Mouse (Mus musculus): ENCODE results near the gene Pla2g2e. TPM values are rescaled to one million over a fixed set of nuclear protein-coding genes. Genes with fewer than 3 reads are reported as not detected.

Gene Pla2g2e
- 0.30 and 0.48 TPM in 2 replicates for polyA plus RNA-seq (2015; fragmentation: Nextera tagmentation; extraction: Ambion mirVana)

GRCm38 (mm10) chr4:138877731-138878130 is at the start of gene Pla2g2e:
Gene Pla2g2e (plus strand): TSS chr4:138877942.
- H3K4me1 ChIP-seq: peaks cover 23% of the 10 kb centered on the region
- WGBS: 64% methylated on average over 4 of the region's 4 CpGs
- H3K27me3 ChIP-seq: peaks cover 18% of the 10 kb centered on the region
- no peaks in the 10 kb centered on the region for H3K36me3 ChIP-seq
- no peak within 1 kb of the TSS for H3K9ac ChIP-seq
- H3K4me3 ChIP-seq (replicated peaks): no peak within 1 kb of the TSS
- no peak within 1 kb of the TSS for H3K27ac ChIP-seq
- no peaks in the 10 kb centered on the region for H3K9me3 ChIP-seq (replicated peaks)
- no peak within 1 kb of the TSS for H3K4me2 ChIP-seq
- ATAC-seq (replicated peaks; ENCODE audit: low FRiP score): no peak

DNA sequence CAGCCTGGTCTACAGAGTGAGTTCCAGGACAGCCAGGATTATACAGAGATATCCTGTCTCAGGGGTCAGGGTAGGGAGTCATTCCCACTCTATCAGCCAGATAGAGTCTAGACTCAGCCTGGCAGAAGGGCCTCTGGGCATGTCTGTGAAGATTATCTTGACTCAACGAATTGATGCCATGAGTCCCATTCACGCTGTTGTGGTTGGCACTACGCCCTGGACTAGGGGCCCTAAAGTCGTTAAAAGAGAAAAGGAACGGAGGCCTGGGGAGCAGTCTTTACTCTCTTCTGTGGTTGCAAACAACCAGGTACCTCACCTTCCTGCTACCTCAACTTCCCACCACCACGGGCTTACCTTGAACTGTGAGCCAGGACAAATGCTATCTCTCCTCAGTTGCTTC is 37.9 kb upstream of the Pla2g2e start:
- no peaks in the 10 kb centered on the region for H3K27me3 ChIP-seq
- no peak overlapping the region for H3K9ac ChIP-seq
- no peak overlapping the region for H3K4me3 ChIP-seq (replicated peaks)
- H3K36me3 ChIP-seq: no peaks in the 10 kb centered on the region
- WGBS: 86% methylated on average over 6 of the region's 6 CpGs
- no peak for ATAC-seq (replicated peaks; ENCODE audit: low FRiP score)
- no peak overlapping the region for H3K27ac ChIP-seq
- H3K9me3 ChIP-seq (replicated peaks): peaks cover 9% of the 10 kb centered on the region; the same call in 1 of the 2 replicates
- no peak overlapping the region for H3K4me2 ChIP-seq
- H3K4me1 ChIP-seq: no peaks in the 10 kb centered on the region

GRCm38 (mm10) chr4:138840726-138841125 is 37.0 kb upstream of the Pla2g2e start:
- H3K4me3 ChIP-seq (replicated peaks): no peak overlapping the region
- no peaks in the 10 kb centered on the region for H3K4me1 ChIP-seq
- ATAC-seq (replicated peaks; ENCODE audit: low FRiP score): no peak
- H3K36me3 ChIP-seq: no peaks in the 10 kb centered on the region
- peaks cover 9% of the 10 kb centered on the region; the same call in 1 of the 2 replicates for H3K9me3 ChIP-seq (replicated peaks)
- 80% methylated on average over 8 of the region's 8 CpGs for whole genome bisulfite sequencing
- no peak overlapping the region for H3K9ac ChIP-seq
- H3K27me3 ChIP-seq: no peaks in the 10 kb centered on the region
- H3K4me2 ChIP-seq: no peak overlapping the region
- H3K27ac ChIP-seq: no peak overlapping the region

- Histone ChIP-seq H3K9ac (no peak overlapping the region), H3K4me3 (replicated peaks) (no peak overlapping the region), H3K36me3 (no peaks in the 10 kb centered on the region), H3K4me2 (no peak overlapping the region), H3K27me3 (no peaks in the 10 kb centered on the region), H3K4me1 (no peaks in the 10 kb centered on the region), H3K9me3 (replicated peaks) (peaks cover 9% of the 10 kb centered on the region; the same call in 1 of the 2 replicates), H3K27ac (no peak overlapping the region)
- ATAC-seq (replicated peaks; ENCODE audit: low FRiP score): no peak
- WGBS: 80% methylated on average over 7 of the region's 7 CpGs
These were observed 36.4 kb upstream of the Pla2g2e start for GRCm38 (mm10) chr4:138841386-138841785.

DNA sequence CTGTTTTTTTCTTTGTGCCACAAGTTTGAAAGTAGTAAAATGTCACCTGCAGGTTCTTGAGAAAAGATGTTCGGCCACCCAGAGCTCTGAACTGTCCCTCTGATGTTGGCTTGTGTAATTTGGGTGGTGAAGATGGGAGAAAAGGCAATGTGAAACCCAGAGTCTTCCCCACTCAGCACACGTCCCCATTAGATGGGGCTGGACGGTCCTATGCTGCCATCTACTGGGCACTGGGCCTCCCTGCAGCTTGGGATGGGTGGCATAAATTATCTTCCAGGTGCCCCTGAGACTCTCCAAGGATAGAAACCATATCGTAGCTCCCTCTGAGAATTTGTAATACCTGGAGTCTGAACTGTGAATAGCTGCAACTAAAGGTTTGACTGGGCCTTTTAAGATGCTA is 26.3 kb upstream of the Pla2g2e start:
- Histone ChIP-seq H3K9ac (no peak overlapping the region), H3K4me1 (no peaks in the 10 kb centered on the region), H3K4me2 (no peak overlapping the region), H3K4me3 (replicated peaks) (no peak overlapping the region), H3K27me3 (0 out of 2 replicates have a peak, but pooled peaks cover 9% of the 10 kb centered on the region), H3K9me3 (replicated peaks) (no peaks in the 10 kb centered on the region), H3K36me3 (no peaks in the 10 kb centered on the region), H3K27ac (no peak overlapping the region)
- 3% methylated on average over 4 of the region's 4 CpGs for WGBS
- ATAC-seq (replicated peaks; ENCODE audit: low FRiP score): no peak

DNA sequence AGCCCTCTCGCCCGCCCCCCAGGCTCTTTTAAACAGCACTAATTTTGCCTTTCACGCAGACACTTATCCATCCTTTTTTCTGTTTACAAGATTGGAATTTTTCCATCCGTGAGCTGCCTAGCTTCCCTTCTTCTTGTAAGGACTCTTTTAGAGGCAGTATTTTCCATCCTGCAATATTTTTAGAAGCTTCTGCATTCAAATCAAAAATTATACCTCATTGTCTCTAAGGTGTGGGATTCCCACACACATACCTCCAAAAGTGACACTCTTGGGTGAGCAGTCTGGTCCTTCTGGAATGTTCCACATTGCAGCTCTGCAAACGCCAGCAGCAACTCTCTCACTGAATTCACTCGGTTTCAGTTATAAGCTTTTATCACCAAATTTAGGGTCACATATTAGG is 24.8 kb upstream of the Pla2g2e start:
- no peak for ATAC-seq (replicated peaks; ENCODE audit: low FRiP score)
- Histone ChIP-seq H3K36me3 (no peaks in the 10 kb centered on the region), H3K27me3 (0 out of 2 replicates have a peak, but pooled peaks cover 9% of the 10 kb centered on the region), H3K4me1 (no peaks in the 10 kb centered on the region), H3K27ac (no peak overlapping the region), H3K9me3 (replicated peaks) (no peaks in the 10 kb centered on the region), H3K4me3 (replicated peaks) (no peak overlapping the region), H3K9ac (no peak overlapping the region), H3K4me2 (no peak overlapping the region)
- WGBS: 78% methylated on average over 6 of the region's 6 CpGs

GRCm38 (mm10) chr4:138855092-138855632 is 22.6 kb upstream of the Pla2g2e start:
- Histone ChIP-seq H3K4me1 (peaks cover 14% of the 10 kb centered on the region), H3K9me3 (replicated peaks) (no peaks in the 10 kb centered on the region), H3K9ac (no peak overlapping the region), H3K27me3 (0 out of 2 replicates have a peak, but pooled peaks cover 3% of the 10 kb centered on the region), H3K27ac (no peak overlapping the region), H3K36me3 (no peaks in the 10 kb centered on the region), H3K4me2 (no peak overlapping the region), H3K4me3 (replicated peaks) (no peak overlapping the region)
- 86% methylated on average over 9 of the region's 9 CpGs for WGBS
- no peak for ATAC-seq (replicated peaks; ENCODE audit: low FRiP score)

GRCm38 (mm10) chr4:138856491-138856890 is 21.3 kb upstream of the Pla2g2e start:
- Histone ChIP-seq H3K4me3 (replicated peaks) (no peak overlapping the region), H3K9ac (no peak overlapping the region), H3K4me1 (peaks cover 15% of the 10 kb centered on the region), H3K36me3 (no peaks in the 10 kb centered on the region), H3K4me2 (no peak overlapping the region), H3K27me3 (no peaks in the 10 kb centered on the region), H3K27ac (no peak overlapping the region), H3K9me3 (replicated peaks) (no peaks in the 10 kb centered on the region)
- 23% methylated on average over 7 of the region's 7 CpGs for WGBS
- ATAC-seq (replicated peaks; ENCODE audit: low FRiP score): no peak

- Histone ChIP-seq H3K4me3 (replicated peaks) (no peak overlapping the region), H3K4me2 (no peak overlapping the region), H3K36me3 (no peaks in the 10 kb centered on the region), H3K4me1 (peaks cover 15% of the 10 kb centered on the region), H3K27ac (no peak overlapping the region), H3K27me3 (no peaks in the 10 kb centered on the region), H3K9me3 (replicated peaks) (no peaks in the 10 kb centered on the region), H3K9ac (no peak overlapping the region)
- no peak for ATAC-seq (replicated peaks; ENCODE audit: low FRiP score)
- WGBS: 85% methylated on average over 10 of the region's 10 CpGs
These were observed 20.2 kb upstream of the Pla2g2e start for GRCm38 (mm10) chr4:138857576-138857975.

GRCm38 (mm10) chr4:138858446-138858845 is 19.3 kb upstream of the Pla2g2e start:
- ATAC-seq (replicated peaks; ENCODE audit: low FRiP score): no peak
- no peak overlapping the region for H3K9ac ChIP-seq
- peaks cover 15% of the 10 kb centered on the region for H3K4me1 ChIP-seq
- WGBS: 84% methylated on average over 15 of the region's 15 CpGs
- no peak overlapping the region for H3K4me3 ChIP-seq (replicated peaks)
- H3K4me2 ChIP-seq: no peak overlapping the region
- no peaks in the 10 kb centered on the region for H3K27me3 ChIP-seq
- no peaks in the 10 kb centered on the region for H3K9me3 ChIP-seq (replicated peaks)
- H3K36me3 ChIP-seq: no peaks in the 10 kb centered on the region
- no peak overlapping the region for H3K27ac ChIP-seq

- Histone ChIP-seq H3K4me1 (peaks cover 15% of the 10 kb centered on the region), H3K27ac (no peak overlapping the region), H3K4me3 (replicated peaks) (peak overlapping the region; percentile 37), H3K9me3 (replicated peaks) (no peaks in the 10 kb centered on the region), H3K9ac (no peak overlapping the region), H3K4me2 (peak overlapping the region; percentile 63), H3K36me3 (no peaks in the 10 kb centered on the region), H3K27me3 (no peaks in the 10 kb centered on the region)
- 23% methylated on average over 9 of the region's 9 CpGs for WGBS
- ATAC-seq (replicated peaks; ENCODE audit: low FRiP score): 0 out of 2 replicates have a peak, but pooled peaks have one; percentile 18
These were observed 18.5 kb upstream of the Pla2g2e start for GRCm38 (mm10) chr4:138859245-138859644.

GRCm38 (mm10) chr4:138859728-138860127 is 18.0 kb upstream of the Pla2g2e start:
- peak overlapping the region; percentile 63 for H3K4me2 ChIP-seq
- H3K27ac ChIP-seq: no peak overlapping the region
- ATAC-seq (replicated peaks; ENCODE audit: low FRiP score): peak; percentile 82; the same call in 1 of the 2 replicates
- no peaks in the 10 kb centered on the region for H3K36me3 ChIP-seq
- 5% methylated on average over 13 of the region's 13 CpGs for WGBS
- peaks cover 15% of the 10 kb centered on the region for H3K4me1 ChIP-seq
- H3K4me3 ChIP-seq (replicated peaks): peak overlapping the region; percentile 37
- H3K27me3 ChIP-seq: 0 out of 2 replicates have a peak, but pooled peaks cover under 1% of the 10 kb centered on the region
- H3K9ac ChIP-seq: no peak overlapping the region
- no peaks in the 10 kb centered on the region for H3K9me3 ChIP-seq (replicated peaks)
